Mouse (Mus musculus) hindbrain, embryonic 16.5 days (tissue): Measurements from ENCODE around the gene Cd247. TPM values are rescaled to one million over a fixed set of nuclear protein-coding genes. Genes with fewer than 3 reads are reported as not detected.

Experiments
- ATAC-seq: fragments of 200-750 bp; cut with Nextera tagmentation; 2 replicates; pipeline ENCODE4 v1.8.0; 2017; ENCODE audit warnings: moderate TSS enrichment, moderate library complexity
- H3K27ac ChIP-seq: fragments of 300-500 bp; sonication (generic); 2 replicates; pipeline ENCODE4 v1.5.1; 2014; ENCODE audit warnings: low read depth, mild to moderate bottlenecking, control low read depth, low read length, moderate library complexity
- H3K27me3 ChIP-seq: fragments of 300-500 bp; sonication (generic); replicated peaks from 2 replicates; pipeline ENCODE4 v1.6.1; 2014; ENCODE audit warnings: low read length; ENCODE audit not compliant: control insufficient read depth, insufficient read depth
- H3K36me3 ChIP-seq: fragments of 300-500 bp; sonication (generic); 2 replicates; pipeline ENCODE4 v1.6.1; 2014; ENCODE audit warnings: mild to moderate bottlenecking, low read length, moderate library complexity, mixed read lengths; ENCODE audit not compliant: control insufficient read depth, insufficient read depth
- H3K4me1 ChIP-seq: fragments of 300-500 bp; sonication (generic); 2 replicates; pipeline ENCODE4 v1.6.1; 2014; ENCODE audit warnings: low read depth, low read length; ENCODE audit not compliant: control insufficient read depth, insufficient read depth
- H3K4me2 ChIP-seq: fragments of 300-500 bp; sonication (generic); 2 replicates; pipeline ENCODE4 v1.6.1; 2014; ENCODE audit warnings: mild to moderate bottlenecking, low read length, control low read depth, moderate library complexity
- H3K4me3 ChIP-seq: fragments of 300-500 bp; sonication (generic); 2 replicates; pipeline ENCODE4 v1.5.1; 2014; ENCODE audit warnings: mild to moderate bottlenecking, low read length, control low read depth, moderate library complexity
- H3K9ac ChIP-seq: fragments of 300-500 bp; sonication (generic); 2 replicates; pipeline ENCODE4 v1.6.1; 2014; ENCODE audit warnings: low read depth, mild to moderate bottlenecking, control low read depth, low read length, moderate library complexity
- H3K9me3 ChIP-seq: fragments of 300-500 bp; sonication (generic); 2 replicates; pipeline ENCODE4 v1.6.1; 2014; ENCODE audit warnings: mild to moderate bottlenecking, low read length, moderate library complexity; ENCODE audit not compliant: control insufficient read depth
- WGBS: fragments of 180-500 bp; shearing (Covaris S2); extraction: QIAGEN DNeasy Blood & Tissue Kit; methylation state at CpG from one replicate; pipeline ENCODE4 v1.1.7; 2014; 5-methylcytosine and 5-hydroxymethylcytosine counted together
- polyA plus RNA-seq: library from polyadenylated mRNA; unstranded; fragments of >200 nt; fragmentation: Nextera tagmentation; extraction: Ambion mirVana; gene quantifications from 2 replicates; pipeline ENCODE4 v1.2.1, GENCODE M21; 2015

The Cd247 gene
- polyA plus RNA-seq, 1 experiment from 2014 or later: 0.46 TPM

DNA sequence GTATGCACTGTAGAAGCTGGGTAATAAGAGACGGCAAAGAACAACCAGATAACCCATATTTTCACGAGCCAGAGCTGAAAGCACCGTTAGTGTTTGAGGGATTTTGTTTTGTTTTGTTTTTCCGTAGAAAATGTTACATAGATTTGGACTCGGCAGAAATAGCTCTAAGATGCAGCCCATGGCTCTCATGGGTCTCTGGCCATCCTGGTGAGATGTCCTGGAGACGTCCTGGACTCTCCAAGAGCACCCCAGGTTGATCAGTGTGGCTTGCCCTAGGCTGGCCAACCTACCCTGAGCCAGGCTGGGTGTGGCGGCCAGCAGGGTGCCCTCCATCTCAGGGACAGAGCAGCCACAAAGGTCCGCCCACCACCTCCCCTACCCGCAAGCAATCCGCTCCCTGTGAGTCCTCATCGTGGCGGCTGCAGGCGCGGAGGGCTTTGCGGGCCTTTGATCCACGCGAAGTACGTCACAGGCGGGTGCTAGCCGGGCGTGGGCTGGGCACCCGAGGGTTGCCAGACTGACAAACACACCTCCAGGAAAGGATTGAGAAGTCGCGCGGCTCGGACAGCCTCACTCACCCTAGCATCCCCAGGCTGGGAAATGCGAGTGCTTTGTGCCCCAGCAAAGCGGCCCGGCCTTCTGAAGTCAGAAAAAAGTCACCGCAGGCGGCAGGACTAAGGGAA, 52.2 kb downstream of the Cd247 start:
- peaks cover 12% of the 10 kb centered on the region for H3K27me3 ChIP-seq
- ATAC-seq: 0 out of 2 replicates have a peak, but pooled peaks have one; percentile 16
- H3K4me2 ChIP-seq: peak overlapping the region; percentile 69
- peak overlapping the region; percentile 61 for H3K9ac ChIP-seq
- 11% methylated on average over 31 of the region's 31 CpGs for WGBS
- H3K4me3 ChIP-seq: peak overlapping the region; percentile 37
- H3K4me1 ChIP-seq: peaks cover 41% of the 10 kb centered on the region
- no peaks in the 10 kb centered on the region for H3K9me3 ChIP-seq
- no peaks in the 10 kb centered on the region for H3K36me3 ChIP-seq
- H3K27ac ChIP-seq: no peak overlapping the region

GRCm38 (mm10) chr1:165842170-165842569, 53.7 kb downstream of the Cd247 start:
- peaks cover 17% of the 10 kb centered on the region for H3K27me3 ChIP-seq
- no peak for ATAC-seq
- no peaks in the 10 kb centered on the region for H3K9me3 ChIP-seq
- H3K27ac ChIP-seq: no peak overlapping the region
- H3K9ac ChIP-seq: no peak overlapping the region
- H3K36me3 ChIP-seq: no peaks in the 10 kb centered on the region
- WGBS: 55% methylated on average over 7 of the region's 7 CpGs
- no peak overlapping the region for H3K4me3 ChIP-seq
- H3K4me2 ChIP-seq: no peak overlapping the region
- peaks cover 29% of the 10 kb centered on the region for H3K4me1 ChIP-seq

- 71% methylated on average over 3 of the region's 3 CpGs for WGBS
- H3K27ac ChIP-seq: no peak overlapping the region
- H3K9ac ChIP-seq: no peak overlapping the region
- no peaks in the 10 kb centered on the region for H3K9me3 ChIP-seq
- H3K27me3 ChIP-seq: peaks cover 17% of the 10 kb centered on the region
- H3K4me2 ChIP-seq: no peak overlapping the region
- H3K4me3 ChIP-seq: no peak overlapping the region
- H3K36me3 ChIP-seq: no peaks in the 10 kb centered on the region
- peaks cover 21% of the 10 kb centered on the region for H3K4me1 ChIP-seq
- no peak for ATAC-seq
Measured at GRCm38 (mm10) chr1:165843586-165843985, 55.1 kb downstream of the Cd247 start.

GRCm38 (mm10) chr1:165844466-165844951, 56.0 kb downstream of the Cd247 start:
- H3K9ac ChIP-seq: peak overlapping the region; percentile 64

GRCm38 (mm10) chr1:165844956-165845355, 56.5 kb downstream of the Cd247 start:
- peak; percentile 43 for ATAC-seq
- Histone ChIP-seq H3K4me2 (peak overlapping the region; percentile 100), H3K27me3 (peaks cover 14% of the 10 kb centered on the region), H3K4me3 (peak overlapping the region; percentile 51), H3K9ac (peak overlapping the region; percentile 64), H3K4me1 (peaks cover 21% of the 10 kb centered on the region), H3K27ac (no peak overlapping the region), H3K36me3 (no peaks in the 10 kb centered on the region), H3K9me3 (no peaks in the 10 kb centered on the region)
- WGBS: 2% methylated on average over 23 of the region's 26 CpGs

More at GRCm38 (mm10) chr1:165844466-165844951, 56.0 kb downstream of the Cd247 start:
- peak; percentile 53; the same call in 1 of the 2 replicates for ATAC-seq
- Histone ChIP-seq H3K4me2 (peak overlapping the region; percentile 100), H3K27me3 (peaks cover 15% of the 10 kb centered on the region), H3K4me3 (peak overlapping the region; percentile 51), H3K9me3 (no peaks in the 10 kb centered on the region), H3K36me3 (no peaks in the 10 kb centered on the region), H3K4me1 (peaks cover 21% of the 10 kb centered on the region), H3K27ac (no peak overlapping the region)
- WGBS: 2% methylated on average over 20 of the region's 20 CpGs

DNA sequence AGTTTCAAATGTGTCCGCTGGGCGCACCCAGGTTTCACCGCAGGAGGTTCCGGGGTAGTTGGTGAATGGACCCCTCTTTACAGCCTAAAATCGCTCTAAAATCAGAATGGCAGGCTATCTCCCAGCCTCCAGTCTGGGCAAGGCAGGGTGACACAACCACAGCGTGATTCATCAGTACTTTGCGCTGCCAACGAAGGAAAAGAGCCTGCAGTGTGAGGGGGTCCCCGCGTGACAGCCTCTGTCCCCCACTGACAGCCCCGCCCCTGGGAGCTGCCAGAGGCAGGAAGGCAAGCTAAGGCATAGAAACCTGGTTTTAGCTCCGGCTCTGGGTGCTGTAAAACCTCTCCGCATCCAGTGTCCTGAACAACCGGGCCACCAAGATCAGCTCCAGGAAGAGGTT, 56.9 kb downstream of the Cd247 start:
- H3K9ac ChIP-seq: peak overlapping the region; percentile 64
- 0 out of 2 replicates have a peak, but pooled peaks have one; percentile 9 for ATAC-seq
- H3K36me3 ChIP-seq: no peaks in the 10 kb centered on the region
- peak overlapping the region; percentile 100 for H3K4me2 ChIP-seq
- no peak overlapping the region for H3K27ac ChIP-seq
- H3K27me3 ChIP-seq: peaks cover 13% of the 10 kb centered on the region
- WGBS: 11% methylated on average over 14 of the region's 14 CpGs
- H3K9me3 ChIP-seq: no peaks in the 10 kb centered on the region
- peak overlapping the region; percentile 51 for H3K4me3 ChIP-seq
- peaks cover 21% of the 10 kb centered on the region for H3K4me1 ChIP-seq

DNA sequence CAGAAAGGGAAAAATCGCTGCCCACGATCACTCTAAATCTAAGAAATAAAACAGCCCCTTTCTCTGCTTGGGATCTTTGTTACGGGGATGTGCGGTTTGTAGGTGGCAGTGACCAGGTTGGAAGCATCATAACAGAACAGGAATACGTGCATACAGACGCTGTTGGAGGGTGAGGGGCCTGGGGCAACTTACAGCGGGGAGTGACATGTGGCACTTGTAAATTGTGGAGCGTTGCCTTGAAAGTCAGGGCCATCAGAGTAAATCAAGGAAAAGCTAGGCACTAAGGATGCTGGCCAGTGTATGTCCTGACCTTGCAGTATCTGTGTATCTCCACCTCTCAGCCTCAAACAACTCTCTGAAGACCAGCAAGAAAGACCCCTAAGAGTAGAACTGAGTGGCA, 59.9 kb downstream of the Cd247 start:
- peaks cover 13% of the 10 kb centered on the region for H3K27me3 ChIP-seq
- H3K4me2 ChIP-seq: no peak overlapping the region
- peaks cover 13% of the 10 kb centered on the region for H3K4me1 ChIP-seq
- no peak overlapping the region for H3K9ac ChIP-seq
- 85% methylated on average over 8 of the region's 8 CpGs for WGBS
- H3K4me3 ChIP-seq: no peak overlapping the region
- H3K27ac ChIP-seq: no peak overlapping the region
- no peaks in the 10 kb centered on the region for H3K36me3 ChIP-seq
- no peaks in the 10 kb centered on the region for H3K9me3 ChIP-seq
- ATAC-seq: no peak

DNA sequence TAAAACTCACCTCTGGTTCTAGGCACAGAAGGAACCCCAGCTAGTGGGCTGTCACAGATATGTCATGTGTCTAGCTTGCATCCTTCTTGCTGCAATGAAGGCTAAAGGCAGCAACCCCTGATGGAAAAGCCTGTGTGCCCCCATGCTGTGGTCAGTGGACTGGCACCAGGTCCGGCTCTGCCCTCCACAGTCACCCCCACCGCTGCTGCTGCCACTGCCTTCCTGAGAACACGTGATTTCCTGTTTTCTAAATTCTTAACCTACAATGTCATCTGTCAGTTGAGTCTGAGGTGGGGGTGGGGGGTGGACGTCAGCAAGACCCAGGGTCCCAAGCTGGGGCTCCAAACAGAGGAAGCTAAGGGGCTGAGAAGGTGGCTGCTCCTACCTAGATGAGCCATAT, 60.4 kb downstream of the Cd247 start:
- WGBS: 69% methylated on average over 4 of the region's 4 CpGs
- no peaks in the 10 kb centered on the region for H3K36me3 ChIP-seq
- no peak overlapping the region for H3K9ac ChIP-seq
- no peak for ATAC-seq
- peaks cover 13% of the 10 kb centered on the region for H3K4me1 ChIP-seq
- no peak overlapping the region for H3K27ac ChIP-seq
- H3K4me2 ChIP-seq: no peak overlapping the region
- H3K27me3 ChIP-seq: peaks cover 13% of the 10 kb centered on the region
- no peaks in the 10 kb centered on the region for H3K9me3 ChIP-seq
- H3K4me3 ChIP-seq: no peak overlapping the region

- H3K27me3 ChIP-seq: peaks cover 10% of the 10 kb centered on the region
- no peaks in the 10 kb centered on the region for H3K36me3 ChIP-seq
- H3K4me2 ChIP-seq: no peak overlapping the region
- H3K4me1 ChIP-seq: peaks cover 8% of the 10 kb centered on the region
- no peaks in the 10 kb centered on the region for H3K9me3 ChIP-seq
- no peak overlapping the region for H3K27ac ChIP-seq
- no peak for ATAC-seq
- no peak overlapping the region for H3K4me3 ChIP-seq
- H3K9ac ChIP-seq: no peak overlapping the region
- WGBS: 86% methylated on average over 17 of the region's 17 CpGs
Measured at GRCm38 (mm10) chr1:165849458-165850445, 61.3 kb downstream of the Cd247 start.
